Mouse (Mus musculus) ES-E14 (cell line): ENCODE results near the gene Spon2.

ENCODE experiments used
- CHD2 ChIP-seq: IDR thresholded peaks from 2 replicates; pipeline ENCODE4 v1.6.1; 2014; ENCODE audit warnings: mild to moderate bottlenecking, low read depth, low read length, inconsistent platforms
- HCFC1 ChIP-seq: IDR thresholded peaks from 2 replicates; pipeline ENCODE4 v1.6.1; 2012; ENCODE audit warnings: low read length, inconsistent platforms, borderline replicate concordance; ENCODE audit not compliant: insufficient read depth
- MAFK ChIP-seq: IDR thresholded peaks from 2 replicates; pipeline ENCODE4 v1.6.1; 2014; ENCODE audit warnings: mild to moderate bottlenecking, low read depth, low read length, inconsistent platforms; ENCODE audit not compliant: insufficient read depth
- ZC3H11A ChIP-seq: IDR thresholded peaks from 2 replicates; pipeline ENCODE4 v1.6.1; 2012; ENCODE audit warnings: low read depth, mild to moderate bottlenecking, inconsistent platforms, low read length, borderline replicate concordance
- ZNF384 ChIP-seq: IDR thresholded peaks from 2 replicates; pipeline ENCODE4 v1.6.1; 2012; ENCODE audit warnings: low read depth, low read length, inconsistent platforms

GRCm38 (mm10) chr5:33201697-33202096 is 16.6 kb downstream of the Spon2 start:
- TF ChIP-seq ZNF384 (no peak), ZC3H11A (no peak), MAFK (no peak), CHD2 (no peak), HCFC1 (no peak)
